Mouse (Mus musculus) spleen, embryonic (tissue): ENCODE measurements at regions not wholly inside any gene's neighbourhood (a gene's known extent, or its start where the extent isn't known, plus 50 kb on each side); places are given as distances from the start of the nearest gene placed in this dataset.

Experiments used
- CTCF ChIA-PET: fragments of 350-600 bp; sonication (Branson Sonifier 250); formaldehyde crosslinking; loops from one replicate; lab custom pipeline; 2022; lab: Charles Lee

DNA sequence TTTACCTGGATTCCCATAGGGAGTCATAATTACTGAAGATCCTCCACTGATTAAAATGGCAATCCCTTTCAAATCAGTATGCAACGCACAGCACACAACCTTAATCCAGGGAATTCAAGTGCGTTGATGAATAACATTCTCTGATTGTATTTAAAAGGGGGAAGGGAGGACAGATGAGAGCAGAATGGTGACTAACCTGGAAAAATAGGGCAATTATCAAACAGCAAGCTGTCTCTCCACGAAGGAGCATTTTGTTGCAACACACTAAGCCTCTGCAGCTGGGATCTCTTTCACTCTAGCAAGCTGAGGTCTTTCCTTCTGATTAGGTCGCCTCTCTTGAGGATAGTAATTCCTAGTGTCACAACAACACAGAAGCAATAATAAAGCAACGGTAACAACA lies 501.5 kb downstream of the Tusc1 start:
- CTCF ChIA-PET, result no interaction called here

DNA sequence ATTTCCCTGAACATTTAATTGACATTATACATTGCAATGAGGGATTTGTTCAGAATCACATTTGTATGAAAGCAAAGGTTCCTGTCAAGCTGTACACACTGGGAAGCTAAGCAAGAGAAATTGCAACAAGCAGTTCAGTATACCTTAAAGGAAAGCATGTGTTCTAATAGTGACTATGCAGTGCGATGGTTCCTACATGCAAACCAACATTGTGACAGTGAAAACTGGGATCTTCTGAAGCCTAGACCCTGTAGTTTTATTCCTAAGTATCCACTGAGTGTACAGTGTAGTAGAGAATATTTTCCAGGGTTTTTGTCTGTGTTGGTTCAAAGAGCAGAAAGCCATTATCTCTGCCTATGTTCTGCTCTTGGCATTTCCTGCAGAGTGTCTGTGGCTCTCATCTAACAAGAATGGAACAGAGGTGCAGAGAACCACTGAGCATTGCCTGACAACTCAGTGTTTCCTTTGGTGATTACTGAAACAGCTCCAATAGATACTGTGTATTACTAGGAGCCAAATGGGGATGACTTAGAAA lies 504.1 kb downstream of the Tusc1 start:
- CTCF ChIA-PET, result no interaction called here

DNA sequence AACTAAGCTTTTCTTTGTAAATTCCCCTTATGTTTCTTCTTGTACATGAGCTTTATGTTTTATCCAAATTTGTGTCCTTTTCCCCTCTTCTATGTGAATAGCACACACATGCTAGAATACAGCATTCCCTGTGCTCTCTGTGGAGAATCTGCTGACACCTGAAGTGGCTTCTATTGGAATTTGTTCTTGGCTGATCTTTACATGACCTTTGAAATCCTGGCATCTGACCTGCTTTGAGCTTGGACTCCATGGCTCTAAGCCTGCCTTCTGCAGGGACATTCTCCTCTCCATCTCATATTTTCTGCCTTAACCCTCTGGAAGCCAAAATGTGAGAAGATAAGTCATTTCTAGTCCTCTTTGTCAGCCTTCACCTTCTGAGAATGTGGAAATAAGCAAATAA lies 507.5 kb downstream of the Tusc1 start:
- CTCF ChIA-PET, result interaction anchor here (0.6 kb wide), 1 partner anchor 1833 kb away, joined by 3 read pairs; no protein-coding TSS in a partner anchor

DNA sequence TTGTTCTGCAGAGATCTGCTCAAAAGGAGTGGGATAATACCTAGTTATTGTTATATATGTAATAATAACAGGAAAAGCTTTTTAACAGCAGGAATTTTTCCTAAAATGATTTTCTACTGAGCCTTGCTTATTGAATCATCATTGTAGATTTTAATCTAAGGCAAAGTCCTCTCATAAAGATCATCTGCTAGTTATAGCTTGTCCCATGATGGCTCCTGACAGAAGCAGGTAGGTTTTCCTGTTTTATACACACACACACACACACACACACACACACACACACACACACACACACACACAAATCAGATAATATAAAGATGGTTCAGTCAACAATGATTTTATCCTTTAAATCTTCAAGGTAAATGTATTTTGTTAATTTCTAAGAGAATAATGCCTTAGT lies 507.9 kb downstream of the Tusc1 start:
- CTCF ChIA-PET, result no interaction called here

DNA sequence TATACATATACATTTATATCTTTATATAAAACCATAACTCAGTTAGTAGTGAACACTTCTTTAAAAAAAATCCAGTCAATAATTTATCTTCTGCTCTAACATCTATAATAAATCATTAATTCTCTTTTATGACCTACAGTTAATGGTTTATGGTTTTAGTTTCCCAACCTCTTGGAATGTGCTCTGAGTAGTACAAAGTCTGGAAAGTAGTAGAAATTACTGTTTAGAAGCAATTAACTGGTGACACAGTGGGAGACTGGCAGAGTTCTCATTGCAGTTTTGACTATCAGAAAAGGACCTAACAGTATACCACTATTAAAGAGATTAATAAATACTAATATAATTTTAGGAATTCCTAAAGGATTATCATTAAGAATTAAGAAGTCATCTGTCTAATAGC lies 508.3 kb downstream of the Tusc1 start:
- CTCF ChIA-PET, result no interaction called here

DNA sequence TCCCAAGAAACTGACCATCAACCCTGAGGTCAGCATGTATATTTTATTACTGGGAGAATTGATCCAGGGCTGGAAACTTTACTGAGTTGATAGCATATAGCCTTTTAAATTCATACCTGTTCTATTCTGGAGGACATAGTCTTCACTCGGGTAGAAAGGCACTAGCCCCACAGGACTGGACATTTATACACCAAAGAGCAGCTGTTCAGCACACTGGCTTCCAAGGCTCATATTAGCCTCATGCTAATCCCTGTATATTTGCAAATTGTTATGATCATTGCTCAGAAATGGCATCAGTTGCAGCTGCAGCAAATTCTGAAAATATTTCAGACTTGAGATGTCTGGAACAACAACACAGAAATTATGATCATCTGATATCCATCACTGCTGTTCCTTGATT lies 547.2 kb downstream of the Tusc1 start:
- CTCF ChIA-PET, result no interaction called here

DNA sequence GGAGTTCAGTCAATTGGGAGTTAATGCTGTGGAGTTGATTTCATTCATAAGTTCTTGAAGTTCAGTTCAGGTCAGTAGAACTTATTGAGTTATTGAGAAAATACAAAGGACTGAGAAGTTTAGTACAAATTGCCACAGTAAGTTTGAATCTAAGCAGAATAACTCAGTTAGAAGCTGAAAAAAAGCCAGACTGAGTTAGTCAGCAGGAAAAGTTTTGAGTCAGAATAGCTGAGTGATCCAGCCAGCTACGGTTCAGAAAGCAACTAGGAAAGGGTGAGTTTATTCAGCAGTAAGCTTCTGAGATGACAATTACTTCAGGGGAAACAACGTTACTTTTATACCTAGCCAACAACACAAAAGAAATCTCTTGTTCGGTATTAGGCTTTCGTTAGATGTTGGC lies 557.2 kb downstream of the Tusc1 start:
- CTCF ChIA-PET, result no interaction called here

DNA sequence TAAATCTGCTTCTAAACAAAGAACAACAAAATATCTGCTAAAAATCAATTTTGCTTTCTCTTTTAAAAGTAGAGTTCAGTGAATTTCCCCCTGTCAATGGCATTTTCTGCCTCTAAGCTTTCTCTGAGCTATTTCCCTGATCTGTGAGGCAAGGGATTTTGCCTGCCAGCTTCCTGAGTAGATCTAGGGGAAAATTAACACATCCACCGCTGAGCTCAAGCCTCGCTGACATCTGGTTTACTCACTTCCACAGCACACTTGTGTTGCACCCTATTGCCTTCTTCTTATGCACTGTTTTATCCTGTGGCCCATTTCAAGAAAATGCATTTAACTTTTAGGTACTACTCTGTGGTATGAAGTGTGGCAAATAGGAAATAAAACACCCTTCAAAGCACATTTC lies 556.5 kb upstream of the Gm12666 start:
- CTCF ChIA-PET, result no interaction called here

DNA sequence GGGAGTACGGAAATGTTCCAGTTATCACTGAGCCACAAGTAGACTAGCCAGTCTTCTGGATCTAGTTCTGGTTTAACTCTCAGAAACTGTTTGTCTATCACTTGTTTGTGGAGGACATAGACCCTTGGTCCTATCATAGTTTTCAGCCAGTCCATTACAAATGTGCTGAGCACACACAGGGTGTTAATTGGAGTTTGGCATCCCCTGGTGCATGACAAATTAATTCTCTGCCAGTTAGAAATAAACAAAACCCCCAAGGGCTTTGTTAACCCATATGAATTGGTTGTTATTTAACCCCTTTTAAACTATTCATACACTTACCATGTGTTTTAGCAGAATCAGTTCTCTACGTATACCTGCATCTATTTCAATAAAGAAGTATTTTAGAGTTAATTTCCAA lies 554.7 kb upstream of the Gm12666 start:
- CTCF ChIA-PET, result no interaction called here

DNA sequence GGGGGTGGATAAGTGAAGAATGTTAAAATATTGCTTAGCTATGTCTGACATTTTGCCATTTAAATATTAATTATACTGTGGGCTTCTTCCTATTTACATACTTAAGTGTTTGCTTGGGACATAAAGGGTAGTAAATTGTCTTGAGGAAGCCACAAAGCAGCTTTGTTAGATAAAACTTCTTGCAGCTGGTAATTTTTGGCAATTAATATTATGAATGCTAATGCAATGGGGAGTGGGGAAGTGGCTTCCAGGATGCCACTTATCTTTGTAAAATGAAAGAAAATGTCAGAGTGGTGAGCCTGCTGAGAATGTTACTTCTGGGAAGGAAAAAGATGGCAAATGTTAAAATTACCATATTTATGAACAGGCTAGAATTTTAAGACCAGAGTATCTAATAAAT lies 511.2 kb upstream of the Gm12666 start:
- CTCF ChIA-PET, result no interaction called here
